Comparison of ENCODE assay signal across 8 mouse cellular contexts in genomic region chr11:77685383-77686265, GRCm38 (mm10). TPM values are rescaled to one million over a fixed set of nuclear protein-coding genes. Genes with fewer than 3 reads are reported as not detected.
DNase-seq lines count a peak whose midpoint lies in the region; ATAC-seq and TF ChIP-seq lines count a peak whose summit lies in the region.

Gene Nufip2, plus strand, starts transcription at chr11:77686155.

- TF ChIP-seq CTCF in bone marrow macrophage, adult 2 months (IDR thresholded peaks at IDR 0.05; ENCODE audit: low read depth, low read length) = no peak
- no peak for TF ChIP-seq CTCF in embryonic fibroblast, embryonic 13.5 days (IDR thresholded peaks at IDR 0.05; ENCODE audit: borderline replicate concordance, insufficient read depth, low read length)

- peaks cover 3% of the 10 kb centered on the region; the same call in 1 of the 2 replicates for H3K36me3 ChIP-seq in kidney, embryonic 14.5 days (ENCODE audit: control insufficient read depth, insufficient read depth, low read length)
- no peaks in the 10 kb centered on the region for H3K36me3 ChIP-seq in limb, embryonic 15.5 days

- peak; percentile 95 for TF ChIP-seq POLR2A in bone marrow macrophage, adult 2 months (IDR thresholded peaks at IDR 0.05; ENCODE audit: borderline replicate concordance, low read depth, low read length)
- peak; percentile 98 for TF ChIP-seq POLR2A in embryonic fibroblast, embryonic 13.5 days (IDR thresholded peaks at IDR 0.05; ENCODE audit: low read depth, low read length)

- peak within 1 kb of the TSS; percentile 98 for H3K4me3 ChIP-seq in bone marrow macrophage, adult 2 months (ENCODE audit: insufficient read depth, low read length)
- H3K4me3 ChIP-seq in embryonic fibroblast, embryonic 13.5 days (ENCODE audit: insufficient read depth, low read length) = peak within 1 kb of the TSS; percentile 83
- peak within 1 kb of the TSS; percentile 99 for H3K4me3 ChIP-seq in kidney, embryonic 14.5 days (ENCODE audit: low read length)
- peak within 1 kb of the TSS; percentile 88 for H3K4me3 ChIP-seq in limb, embryonic 15.5 days

- peak within 1 kb of the TSS; percentile 93 for H3K27ac ChIP-seq in bone marrow macrophage, adult 2 months (ENCODE audit: insufficient read depth, low read depth, low read length)
- peak within 1 kb of the TSS; percentile 96 for H3K27ac ChIP-seq in embryonic fibroblast, embryonic 13.5 days (ENCODE audit: insufficient read depth, low read length)
- H3K27ac ChIP-seq in kidney, embryonic 14.5 days (ENCODE audit: low read depth, low read length) = peak within 1 kb of the TSS; percentile 97
- peak within 1 kb of the TSS; percentile 99 for H3K27ac ChIP-seq in limb, embryonic 15.5 days

- peak; percentile 99 for DNase-seq in A20 (ENCODE audit: low read depth, low spot score)
- DNase-seq in heart, adult 9 months (ENCODE audit: low spot score in 2 of 2) = peak; percentile 99 to 100
- DNase-seq in monocyte, adult 2 months (ENCODE audit: low read depth in 1 of 2, low spot score in 2 of 2) = peak; percentile 98
- peak; percentile 99 to 100 for DNase-seq in spleen, postnatal 36 days (ENCODE audit: low spot score in 2 of 2)

- H3K4me2 ChIP-seq in kidney, embryonic 14.5 days (replicated peaks; ENCODE audit: low read depth, low read length) = peak within 1 kb of the TSS; percentile 53
- peak within 1 kb of the TSS; percentile 46 for H3K4me2 ChIP-seq in limb, embryonic 15.5 days

- peak; percentile 98 for ATAC-seq in kidney, embryonic 14.5 days (ENCODE audit: low FRiP score, low TSS enrichment)
- peak; percentile 97 for ATAC-seq in limb, embryonic 15.5 days (ENCODE audit: insufficient number of reproducible peaks, low FRiP score, low TSS enrichment, low read depth)

- no peaks in the 10 kb centered on the region for H3K27me3 ChIP-seq in kidney, embryonic 14.5 days (ENCODE audit: control insufficient read depth, insufficient read depth, low read length)
- no peaks in the 10 kb centered on the region for H3K27me3 ChIP-seq in limb, embryonic 15.5 days

- no peaks in the 10 kb centered on the region for H3K9me3 ChIP-seq in kidney, embryonic 14.5 days (ENCODE audit: control insufficient read depth, low read length)
- H3K9me3 ChIP-seq in limb, embryonic 15.5 days = no peaks in the 10 kb centered on the region

- under 1% methylated on average over 38 of the region's 38 CpGs for WGBS in kidney, embryonic 14.5 days
- under 1% methylated on average over 37 of the region's 38 CpGs for WGBS in limb, embryonic 15.5 days

- H3K4me1 ChIP-seq in bone marrow macrophage, adult 2 months (ENCODE audit: control insufficient read depth, insufficient read depth, low read length) = peaks cover 10% of the 10 kb centered on the region
- peaks cover 4% of the 10 kb centered on the region; the same call in 1 of the 2 replicates for H3K4me1 ChIP-seq in embryonic fibroblast, embryonic 13.5 days (ENCODE audit: control insufficient read depth, insufficient read depth, low read length)
- peaks cover 7% of the 10 kb centered on the region for H3K4me1 ChIP-seq in kidney, embryonic 14.5 days (ENCODE audit: control insufficient read depth, insufficient read depth, low read length)
- H3K4me1 ChIP-seq in limb, embryonic 15.5 days = peaks cover 5% of the 10 kb centered on the region

- peak within 1 kb of the TSS; percentile 96 for H3K9ac ChIP-seq in kidney, embryonic 14.5 days (ENCODE audit: low read depth, low read length)
- H3K9ac ChIP-seq in limb, embryonic 15.5 days = peak within 1 kb of the TSS; percentile 92

RNA-seq across cellular contexts. Expression of gene Nufip2, which starts in this region (rescaled TPM):
- polyA plus RNA-seq in bone marrow macrophage, adult 2 months (2012; ENCODE audit: insufficient read depth, insufficient read length, missing spikeins) = 40.8 and 50.4 TPM in 2 replicates
- 76.8 and 87.1 TPM in 2 replicates for polyA plus RNA-seq in embryonic fibroblast, embryonic 13.5 days (2011; ENCODE audit: insufficient read length, low read depth, missing spikeins)
- 9.2 and 9.7 TPM in 2 replicates for polyA plus RNA-seq in kidney, embryonic 14.5 days (2014; fragmentation: Nextera tagmentation; extraction: Ambion mirVana)
- 3.6 and 5.2 TPM in 2 replicates for polyA plus RNA-seq in limb, embryonic 15.5 days (2015; fragmentation: Nextera tagmentation; extraction: Ambion mirVana)

Comparison
In these comparisons a context has a peak if more than half of its experiments do, and no peak if none do; other contexts are left out.
1. Peak in every context shown above with its lines: DNase-seq, ATAC-seq, H3K4me3 ChIP-seq and H3K27ac ChIP-seq.